Mouse (Mus musculus): ENCODE results near the gene Cox19.
A peak's percentile ranks its signal among the peaks of the same experiment; 100 is the strongest.

The Cox19 gene

DNA sequence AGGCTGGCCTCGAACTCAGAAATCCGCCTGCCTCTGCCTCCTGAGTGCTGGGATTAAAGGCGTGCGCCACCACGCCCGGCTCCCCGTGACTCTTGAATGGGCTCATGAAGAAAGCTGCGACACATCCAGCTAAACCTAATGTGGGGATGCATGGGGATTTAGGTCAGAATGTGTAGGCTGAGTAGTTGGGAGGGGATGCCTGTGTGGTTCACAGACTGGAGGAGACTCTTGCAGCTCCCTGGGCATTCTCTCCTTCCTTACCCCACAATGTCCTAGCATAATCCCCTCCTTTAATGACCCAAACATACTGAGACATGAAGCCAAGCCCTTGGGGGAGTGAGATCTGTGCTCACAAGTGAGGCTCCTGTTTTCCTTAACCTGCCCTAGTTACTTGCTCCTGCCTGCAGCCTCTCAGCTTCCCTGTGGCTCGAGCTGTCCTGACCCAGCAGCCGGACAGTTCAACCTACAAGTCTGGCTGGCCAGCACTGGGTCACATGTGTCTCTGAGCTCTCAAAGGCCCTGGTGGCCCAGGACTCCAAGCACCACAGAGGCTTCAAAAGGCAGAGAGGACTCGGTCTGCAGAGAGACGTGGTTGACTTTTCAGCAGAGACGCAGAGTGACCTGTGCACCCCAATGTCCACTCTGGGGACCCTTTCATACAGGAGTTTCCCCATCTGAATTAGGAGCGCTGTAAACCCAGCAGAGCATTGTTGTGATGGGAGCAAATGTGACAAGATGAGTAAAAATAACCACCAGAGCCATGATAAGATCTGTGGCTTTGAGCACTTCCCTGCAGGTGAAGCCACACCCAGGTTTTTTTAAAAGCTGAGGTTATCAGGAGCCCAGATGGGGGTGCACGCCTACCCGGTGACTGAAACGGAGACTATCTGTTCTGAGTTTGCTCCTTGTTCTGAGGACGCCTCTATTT, 30.6 kb upstream of the Cox19 start:
- peak; percentile 56 to 77 for DNase-seq (ENCODE audit: low spot score in 2 of 2)

DNA sequence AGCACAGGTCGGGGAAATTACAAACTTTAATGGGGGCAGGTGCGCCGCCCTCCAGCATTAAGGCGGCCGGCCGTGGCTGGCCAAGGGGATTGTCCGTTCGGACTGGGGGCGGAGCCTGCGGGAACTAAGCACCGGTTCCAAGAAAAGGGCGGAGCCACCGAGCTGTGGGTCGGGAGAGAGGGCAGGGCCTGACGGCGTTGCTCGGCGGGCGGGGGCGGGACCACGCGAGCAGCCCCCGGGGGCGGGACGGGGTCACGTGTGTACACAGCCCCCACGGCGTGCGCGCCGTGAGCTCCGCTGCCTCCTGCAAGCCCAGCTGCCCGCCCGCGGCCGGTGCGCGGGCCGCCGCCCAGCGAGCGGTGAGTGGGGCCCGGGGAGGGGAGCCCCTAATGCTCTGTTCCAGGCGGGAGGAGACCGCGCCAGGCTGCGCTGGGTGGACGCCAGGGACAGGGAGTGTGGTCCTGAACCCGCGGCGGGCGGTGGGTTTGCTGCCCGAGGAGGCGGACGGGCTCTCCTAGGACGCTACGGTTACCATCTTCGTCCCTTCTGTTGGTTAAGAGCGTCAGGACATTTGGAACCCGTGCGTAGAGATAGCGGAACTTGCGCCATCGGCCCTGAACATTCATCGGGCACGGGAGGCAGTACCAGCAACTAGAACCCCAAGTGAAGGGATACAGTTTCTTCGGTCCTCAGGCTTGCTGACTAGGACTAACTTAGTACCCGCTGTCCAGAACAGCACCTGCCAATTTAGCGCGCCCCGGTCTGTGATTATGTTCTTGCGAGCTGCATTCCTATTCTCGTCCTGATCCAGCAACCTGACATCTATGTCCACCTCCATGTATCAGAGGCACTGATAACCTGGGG, 29.4 kb upstream of the Cox19 start:
- peak; percentile 91 to 96 for DNase-seq (ENCODE audit: low spot score in 2 of 2)

DNA sequence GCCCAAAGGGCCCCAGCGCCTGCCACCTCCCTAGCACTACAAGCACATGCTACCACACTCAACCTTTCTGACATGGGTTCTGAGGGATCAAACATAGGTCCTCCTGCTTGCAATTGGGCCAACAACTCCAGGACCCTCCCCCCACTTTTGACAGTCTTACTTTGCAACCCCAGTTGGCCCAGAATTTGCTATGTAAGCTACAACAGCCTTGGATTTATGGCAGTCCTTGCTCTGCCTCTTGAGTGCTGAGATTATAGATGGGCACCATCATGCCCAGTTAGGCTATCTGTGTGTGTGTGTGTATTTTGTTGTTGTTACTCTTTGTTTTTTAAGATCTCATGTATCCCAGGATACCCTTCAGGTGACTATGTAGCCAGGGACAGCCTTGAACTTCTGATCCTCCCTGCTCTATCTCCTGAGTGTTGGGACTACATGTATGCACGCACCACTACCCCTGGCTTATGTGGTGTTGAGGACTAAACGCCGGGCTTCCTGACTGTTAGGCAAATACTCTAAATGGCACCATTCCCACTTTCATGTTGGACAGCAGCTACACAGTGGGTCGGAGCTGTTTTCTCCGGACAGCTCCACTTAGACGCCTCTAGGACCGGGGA, 28.7 kb upstream of the Cox19 start:
- peak; percentile 26 to 45 for DNase-seq (ENCODE audit: low spot score in 2 of 2)

DNA sequence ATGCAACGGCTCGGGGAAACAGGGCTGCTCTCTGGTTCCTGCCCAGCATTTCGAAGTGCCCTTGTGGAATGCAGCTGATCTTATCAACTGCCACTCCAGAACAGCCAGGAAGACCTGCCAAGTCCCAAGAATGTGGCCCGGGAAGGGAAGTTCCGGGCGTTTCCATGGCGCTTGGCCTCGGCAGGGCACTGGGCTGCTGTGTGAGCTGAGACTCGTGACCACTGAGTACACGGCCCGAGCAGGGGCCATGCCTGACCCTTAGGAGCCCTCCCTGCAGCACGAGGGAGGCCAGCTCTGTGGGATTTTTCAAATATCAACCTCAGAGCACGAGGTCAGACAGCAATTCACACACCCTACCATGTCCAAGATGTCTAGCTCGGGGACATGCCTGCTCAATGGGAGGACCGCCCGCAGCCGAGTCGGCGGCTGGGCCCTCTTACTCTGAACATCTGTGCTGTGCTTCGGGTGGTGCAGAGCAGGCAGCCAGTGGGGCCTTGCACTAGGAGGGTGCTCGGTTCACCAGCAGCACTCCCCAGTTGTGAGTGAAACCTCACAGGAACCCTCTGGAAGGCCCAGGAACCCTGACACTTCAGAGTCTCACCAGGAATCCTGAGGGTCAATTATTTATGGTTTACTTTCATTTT, 27.9 kb upstream of the Cox19 start:
- peak; percentile 58 to 64 for DNase-seq (ENCODE audit: low spot score in 2 of 2)

DNA sequence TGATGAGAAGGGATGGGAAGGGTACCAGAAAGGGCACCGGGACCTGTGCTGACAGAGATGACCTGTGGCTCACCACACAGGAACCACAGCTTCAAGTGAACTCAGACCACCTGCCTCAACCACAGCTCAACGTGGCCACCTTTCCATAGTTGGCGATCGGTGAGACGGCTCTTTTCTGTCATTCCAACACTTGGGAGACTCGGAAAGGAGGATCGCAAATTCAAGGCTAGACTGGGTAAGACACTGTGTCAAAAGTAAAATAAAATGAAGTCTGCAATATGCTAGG, 27.0 kb upstream of the Cox19 start:
- no peak for DNase-seq (ENCODE audit: low spot score in 2 of 2)

DNA sequence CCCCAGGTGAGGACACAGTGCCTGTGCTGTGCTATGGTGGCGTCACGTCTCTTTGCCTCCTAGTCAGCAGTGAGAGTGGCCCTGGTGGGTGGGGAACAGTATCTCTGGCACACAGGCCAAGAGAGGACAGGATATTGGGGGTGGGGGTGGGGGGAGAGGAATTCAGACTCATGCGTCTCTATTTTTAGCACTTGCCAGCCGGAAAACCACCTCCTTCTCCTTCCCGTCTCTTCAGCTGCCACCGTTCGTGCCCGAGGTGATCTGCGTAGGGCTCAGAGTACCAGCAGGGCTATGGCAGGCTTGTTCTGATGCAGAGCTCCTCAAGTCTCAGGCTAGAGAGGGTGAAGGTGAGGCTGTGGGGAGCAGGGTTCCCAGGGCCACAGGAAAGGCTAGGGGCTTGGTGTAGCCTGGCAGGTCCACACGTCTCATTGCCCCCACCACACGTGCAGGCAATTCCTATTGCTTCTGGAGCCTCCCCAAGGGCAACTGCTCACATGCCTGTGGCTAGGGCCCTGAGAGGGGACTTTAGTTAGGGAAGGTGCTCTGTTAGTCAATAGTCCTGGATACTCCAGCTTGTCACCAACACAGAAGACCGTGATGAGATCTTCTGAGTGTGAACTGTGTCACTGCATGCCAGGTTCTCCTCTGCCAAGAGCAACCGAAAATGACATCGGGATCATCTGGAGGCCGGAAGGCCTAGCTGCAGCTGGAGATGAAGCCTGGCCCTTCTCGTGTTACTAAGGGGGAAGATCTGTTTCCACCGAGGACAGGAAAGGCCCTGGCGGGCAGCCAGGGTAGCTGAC, 26.5 kb upstream of the Cox19 start, which contains the start of gene Gpr146:
TSS of gene Gpr146 (plus strand) at position 230 of the 803 bp plus-strand sequence.
- DNase-seq (ENCODE audit: low spot score in 2 of 2): peak; percentile 62 to 75

DNA sequence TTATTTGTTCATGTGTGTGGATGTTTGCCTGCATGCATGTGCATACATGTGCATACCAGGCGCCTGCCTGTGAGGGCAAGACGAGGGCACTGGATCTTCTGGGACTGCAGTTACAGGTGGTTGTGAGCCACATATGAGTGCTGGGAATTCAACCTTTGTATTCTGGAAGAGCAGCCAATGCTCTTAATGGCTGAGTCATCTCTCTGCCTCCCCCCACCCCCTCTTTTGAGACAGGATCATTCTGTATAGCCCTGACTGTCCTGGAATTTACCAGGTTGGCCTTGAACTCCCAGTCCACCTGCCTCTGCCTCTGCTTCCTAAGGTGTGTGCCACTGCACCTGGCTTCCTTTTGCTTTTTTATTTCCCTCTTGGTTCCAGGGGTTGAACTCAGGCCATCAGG, 23.6 kb upstream of the Cox19 start:
- DNase-seq (ENCODE audit: low spot score in 2 of 2): no peak

DNA sequence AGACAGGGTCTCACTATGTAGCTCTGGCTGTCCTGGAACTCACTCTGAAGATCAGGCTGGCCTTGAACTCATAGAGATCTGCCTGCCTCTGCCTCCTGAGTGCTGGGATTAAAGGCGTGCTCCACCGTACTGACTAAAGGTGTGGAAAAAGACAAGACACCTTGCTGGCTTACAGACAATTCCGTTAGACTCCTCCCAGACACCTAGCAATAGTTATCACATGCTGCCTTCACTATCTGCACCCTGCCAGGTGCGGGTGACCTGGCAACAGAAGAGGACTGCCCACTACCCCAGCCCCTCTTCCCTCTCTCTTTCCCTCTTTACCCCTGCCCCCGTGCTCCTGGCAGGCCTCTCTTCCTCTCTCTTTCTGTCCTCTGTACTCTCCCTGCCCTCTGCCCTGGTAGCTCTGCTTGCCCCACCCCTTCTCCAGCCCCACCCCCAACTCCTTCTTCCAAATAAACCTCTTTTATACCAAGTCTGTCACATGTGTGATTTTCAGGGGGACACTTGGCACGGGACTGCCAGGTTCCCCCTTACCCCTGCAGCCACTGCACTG, 22.7 kb upstream of the Cox19 start:
- no peak for DNase-seq (ENCODE audit: low spot score in 2 of 2)

DNA sequence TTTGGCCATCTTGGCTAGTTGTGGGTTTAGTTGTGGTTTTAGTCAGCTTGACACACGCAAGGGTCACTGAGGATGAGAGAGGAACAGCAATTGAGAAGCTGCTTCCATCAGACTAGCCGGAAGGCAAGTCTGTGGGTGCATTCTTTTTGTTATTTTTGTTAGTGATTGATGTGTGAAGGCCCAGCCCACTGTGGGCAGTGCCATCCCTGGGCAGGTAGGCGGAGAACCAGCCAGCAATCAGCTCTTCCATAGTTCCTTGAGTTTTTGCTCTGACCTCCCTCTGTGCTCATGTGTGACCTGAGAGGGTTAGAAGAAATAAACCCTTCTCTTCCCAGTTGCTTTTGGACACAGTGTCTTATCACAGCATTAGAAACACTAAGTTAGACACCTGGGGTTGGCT, 21.9 kb upstream of the Cox19 start:
- no peak for DNase-seq (ENCODE audit: low spot score in 2 of 2)

DNA sequence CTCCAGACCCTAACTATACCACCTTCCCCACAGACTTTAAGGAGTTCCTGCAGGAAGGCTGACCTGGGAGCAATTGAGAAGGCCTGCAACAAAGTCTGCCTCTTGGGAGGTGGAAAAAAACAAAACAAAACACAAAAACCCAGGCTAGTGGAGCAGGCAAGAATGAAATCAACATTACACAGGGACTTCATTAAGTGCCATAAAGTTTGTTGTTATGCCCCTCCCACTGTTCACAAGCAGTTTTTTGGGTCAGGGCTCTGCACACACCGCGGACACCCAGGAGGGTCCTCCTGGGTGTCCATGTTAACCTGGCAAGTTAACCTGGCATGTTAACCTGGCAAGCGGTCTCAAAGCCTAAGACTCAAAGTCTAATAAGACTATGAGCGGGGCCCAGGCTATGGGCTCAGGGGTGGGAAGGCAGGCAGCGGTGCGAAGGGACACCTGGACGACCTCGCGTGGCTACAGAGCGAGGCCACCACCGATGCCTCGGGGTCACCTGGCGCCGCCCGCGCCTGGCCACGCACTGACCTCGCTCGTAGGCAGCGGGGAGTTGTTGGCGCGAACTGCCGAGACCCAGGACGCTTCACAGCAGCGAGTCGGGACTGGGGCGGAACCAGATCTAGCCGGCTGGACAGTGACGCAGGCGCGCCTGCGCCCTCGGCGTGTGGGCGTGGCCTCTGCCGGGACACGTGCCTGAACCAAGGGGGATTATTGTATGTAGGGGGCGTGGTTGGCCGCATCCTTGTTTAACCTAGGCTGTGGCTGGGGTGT, 20.6 kb upstream of the Cox19 start:
- DNase-seq (ENCODE audit: low spot score in 2 of 2): peak; percentile 87 to 95

DNA sequence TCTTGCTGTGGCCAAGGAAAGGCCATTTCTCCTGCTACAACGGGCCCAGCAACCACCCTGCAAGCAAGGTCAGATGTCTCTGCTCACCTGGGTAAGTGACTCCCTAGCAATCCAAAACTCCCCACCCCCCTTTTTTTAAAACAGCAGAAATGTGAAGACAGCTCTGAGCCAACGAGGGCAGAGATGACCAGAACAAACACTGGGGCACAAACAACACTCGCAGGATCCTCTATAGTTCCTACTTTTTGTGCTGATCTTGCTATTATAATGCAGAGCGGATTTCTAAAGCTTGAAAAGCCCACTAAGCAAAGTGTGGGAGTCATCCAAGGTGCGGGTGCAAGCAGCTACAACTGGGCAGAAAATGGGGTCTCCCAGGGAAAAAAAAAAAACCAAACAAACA, 19.9 kb upstream of the Cox19 start:
- no peak for DNase-seq (ENCODE audit: low spot score in 2 of 2)

DNA sequence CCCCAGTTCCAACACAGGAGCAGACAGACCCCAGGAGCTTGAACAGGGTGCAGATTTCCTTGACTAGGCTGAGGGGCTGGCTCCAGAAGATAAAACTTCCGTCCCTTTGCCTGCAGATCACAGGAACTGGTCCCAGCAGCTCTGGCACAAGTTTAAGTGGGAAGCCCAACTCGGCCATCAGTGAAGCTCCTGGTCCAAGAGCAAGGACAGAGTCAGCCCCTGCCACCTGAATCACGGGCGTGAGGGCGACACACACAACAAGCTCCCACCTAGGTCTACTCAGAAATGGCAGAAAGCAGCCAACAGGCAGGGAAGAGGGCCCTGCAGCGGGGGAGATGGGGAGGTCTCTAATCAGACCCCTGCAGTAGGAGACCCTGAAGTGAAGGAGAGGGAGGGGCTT, 19.1 kb upstream of the Cox19 start:
- no peak for DNase-seq (ENCODE audit: low spot score in 2 of 2)

DNA sequence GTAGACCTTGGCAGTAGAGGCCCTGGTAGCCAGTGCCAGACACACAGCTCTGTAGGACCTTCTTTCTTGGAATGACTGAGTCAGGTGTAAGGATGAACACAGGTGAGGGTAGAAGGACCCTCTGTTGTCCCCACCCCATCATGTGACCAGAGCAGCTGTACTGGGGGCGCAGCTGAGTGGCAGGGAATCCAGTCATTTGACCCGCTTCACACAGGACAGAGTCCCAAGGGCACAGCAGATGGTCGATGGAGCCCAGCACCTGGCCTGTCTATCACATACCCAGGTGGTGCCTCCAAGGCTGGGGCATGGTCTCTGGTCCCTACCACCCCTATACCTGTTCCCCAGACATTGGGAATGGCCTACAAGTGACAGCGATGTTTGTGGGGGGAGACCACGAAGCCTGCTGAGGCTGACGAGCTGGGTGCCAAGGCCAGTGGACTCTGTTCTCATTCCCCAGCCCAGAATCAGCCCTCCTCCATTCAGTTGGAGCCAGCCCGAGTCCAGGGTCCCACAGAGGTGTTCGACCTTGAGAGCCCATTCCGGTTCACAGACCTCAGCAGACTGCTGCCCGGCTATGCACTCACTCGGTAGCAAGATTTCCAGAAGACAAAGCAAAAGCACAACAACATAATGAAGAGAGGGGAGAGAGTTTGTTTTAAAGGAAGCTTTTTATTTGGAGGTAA, 17.6 kb upstream of the Cox19 start:
- DNase-seq (ENCODE audit: low spot score in 2 of 2): no peak

DNA sequence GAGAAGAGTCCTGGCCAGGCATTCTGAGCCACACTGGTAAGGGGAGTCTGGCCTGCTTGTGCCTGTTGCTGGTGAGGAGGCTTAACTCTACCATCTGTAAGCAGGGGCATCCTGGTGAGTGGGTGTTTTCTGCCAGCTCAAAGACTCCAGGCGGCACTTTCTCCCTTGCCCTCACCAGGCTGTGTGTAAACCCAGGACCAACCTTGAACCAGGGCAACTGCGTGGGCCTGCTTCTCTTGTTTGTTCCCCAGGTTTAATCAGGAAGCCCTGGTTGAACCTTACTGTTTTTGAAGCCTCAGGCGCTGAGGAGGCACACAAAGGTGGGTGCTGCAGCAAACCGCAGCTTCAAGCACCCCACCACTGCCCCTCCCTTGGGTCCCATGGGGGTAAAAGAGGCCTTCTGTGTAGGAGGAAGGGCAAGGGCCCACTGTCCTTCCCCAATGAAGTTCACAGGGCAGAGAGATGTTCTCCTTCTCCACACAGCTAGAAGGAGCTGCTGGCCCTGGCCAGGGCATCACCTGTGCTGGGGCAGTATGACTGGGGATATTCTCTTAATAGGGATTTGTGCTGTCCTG, 16.8 kb upstream of the Cox19 start:
- peak in 1 of 2 experiments; percentile 78 for DNase-seq (ENCODE audit: low spot score in 2 of 2)

DNA sequence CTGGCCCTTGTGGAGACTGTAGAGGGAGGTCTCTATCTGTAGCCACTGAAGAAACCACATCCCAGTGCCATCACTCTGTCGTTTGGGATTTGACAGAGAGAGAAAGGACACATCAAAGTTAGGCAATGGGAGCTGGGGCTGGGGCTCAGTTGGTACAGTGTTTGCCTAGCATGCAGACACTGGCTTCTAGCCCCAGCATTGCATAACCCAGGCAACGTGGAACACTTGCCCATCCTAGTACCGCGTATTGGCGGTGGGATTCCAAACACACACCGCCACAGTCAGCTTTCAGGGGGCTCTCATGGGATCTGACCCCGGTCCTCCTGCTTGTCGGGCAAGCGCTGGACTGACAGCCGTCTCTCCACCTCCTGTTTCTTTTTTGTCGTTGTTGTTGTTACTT, 15.3 kb upstream of the Cox19 start:
- DNase-seq (ENCODE audit: low spot score in 2 of 2): no peak

DNA sequence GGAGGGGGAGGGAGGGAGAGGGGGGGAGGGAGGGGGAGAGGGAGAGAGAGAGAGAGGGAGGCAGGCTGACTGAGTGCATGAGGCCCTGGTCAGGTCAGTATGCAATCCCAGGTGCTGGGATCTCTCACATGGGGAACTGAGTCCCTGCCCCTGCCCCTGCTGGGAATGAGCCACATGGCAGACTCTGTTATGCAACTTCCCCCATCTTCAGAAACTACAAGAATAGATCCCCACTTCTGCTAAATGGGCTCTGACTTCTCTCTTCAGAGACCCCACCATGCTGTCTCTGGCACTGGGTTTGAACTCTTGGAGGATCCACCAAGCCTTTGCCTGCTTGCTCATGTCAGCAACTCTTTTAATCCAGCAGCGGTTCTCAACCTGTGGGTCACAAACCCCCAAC, 14.6 kb upstream of the Cox19 start:
- peak in 1 of 2 experiments; percentile 41 for DNase-seq (ENCODE audit: low spot score in 2 of 2)

DNA sequence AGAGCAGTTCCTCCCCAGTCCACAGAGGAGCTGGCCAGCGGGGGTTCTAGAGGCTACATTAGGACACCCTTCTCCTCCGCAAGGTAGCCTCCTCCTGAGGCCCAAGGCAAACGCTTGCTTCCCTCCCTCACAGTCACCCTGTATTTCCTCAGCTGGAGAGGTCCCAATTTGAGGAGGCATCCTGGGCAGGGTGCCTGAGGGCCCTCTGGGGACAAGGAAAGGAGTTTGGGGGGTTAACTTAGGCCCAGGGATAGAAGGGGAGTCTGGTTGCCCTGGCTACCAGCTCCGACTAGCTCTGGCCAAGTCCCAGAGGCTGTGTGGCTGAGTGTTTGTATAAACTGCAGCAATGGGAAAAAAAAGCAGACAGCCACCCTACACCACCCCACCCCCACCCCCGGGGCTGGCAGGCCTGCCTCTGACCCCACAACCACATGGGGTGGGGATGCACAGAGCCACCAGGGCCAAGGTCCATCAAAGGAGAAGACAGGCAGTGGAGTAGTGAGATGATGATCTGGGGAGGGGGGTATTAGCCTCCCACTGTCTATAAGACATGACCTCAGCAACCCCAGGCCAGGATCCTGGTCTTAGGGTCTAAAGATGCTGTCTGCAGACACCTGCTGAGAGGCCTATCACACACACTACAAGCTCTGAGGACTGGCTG, 13.8 kb upstream of the Cox19 start:
- no peak for DNase-seq (ENCODE audit: low spot score in 2 of 2)

DNA sequence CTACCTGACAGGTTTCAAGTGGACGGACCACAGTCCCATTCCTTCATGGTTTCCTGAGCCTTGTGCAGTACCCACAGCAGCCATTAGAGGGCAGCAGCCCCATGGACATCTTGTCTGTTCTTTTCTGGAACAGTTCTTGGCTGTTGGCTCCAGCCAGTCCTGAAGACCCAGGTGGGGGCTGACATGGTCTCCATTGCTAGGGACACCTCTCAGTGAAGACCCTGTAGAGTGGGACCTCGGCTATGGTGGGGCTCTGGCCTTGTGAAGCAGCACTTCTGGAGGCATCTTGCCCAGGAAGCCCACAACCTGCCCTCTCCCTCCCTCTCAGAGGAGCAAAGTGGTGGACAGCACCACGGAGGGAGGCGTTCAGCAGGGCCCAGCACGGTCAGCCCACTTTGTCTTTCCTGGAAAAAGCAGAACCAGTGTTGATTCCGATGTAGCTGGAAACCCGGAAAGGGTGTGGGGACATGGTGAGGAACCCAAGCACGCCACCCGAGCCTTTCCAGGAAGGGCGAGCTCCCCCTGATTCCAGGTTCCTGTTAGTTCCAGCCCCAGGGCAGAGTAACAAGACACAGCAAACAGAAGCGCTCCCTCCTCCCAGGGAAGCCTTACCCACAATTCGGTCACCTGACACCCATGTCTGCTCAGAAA, 13.2 kb upstream of the Cox19 start:
- peak; percentile 94 to 95 for DNase-seq (ENCODE audit: low spot score in 2 of 2)

All from spleen, postnatal 10 days (tissue).